Comparison of ENCODE assay signal across 8 mouse cellular contexts in genomic region chr11:120581490-120582267, GRCm38 (mm10). TPM values are rescaled to one million over a fixed set of nuclear protein-coding genes. Genes with fewer than 3 reads are reported as not detected.
A peak's percentile ranks its signal among the peaks of the same experiment; 100 is the strongest.
DNase-seq lines count a peak whose midpoint lies in the region; ATAC-seq and TF ChIP-seq lines count a peak whose summit lies in the region.

Gene Arhgdia, minus strand, starts transcription at chr11:120581624.

- H3K9ac ChIP-seq in CH12.LX (ENCODE audit: insufficient read depth, low read depth) = peak within 1 kb of the TSS; percentile 93
- H3K9ac ChIP-seq in forebrain, embryonic 14.5 days (ENCODE audit: low read length) = peak within 1 kb of the TSS; percentile 95
- H3K9ac ChIP-seq in liver, embryonic 16.5 days (ENCODE audit: low read depth, low read length) = peak within 1 kb of the TSS; percentile 87
- peak within 1 kb of the TSS; percentile 97 for H3K9ac ChIP-seq in neural tube, embryonic 13.5 days

- peaks cover 4% of the 10 kb centered on the region for H3K9me3 ChIP-seq in CH12.LX (replicated peaks; ENCODE audit: low read length)
- H3K9me3 ChIP-seq in forebrain, embryonic 14.5 days (replicated peaks; ENCODE audit: control insufficient read depth, low read length) = no peaks in the 10 kb centered on the region
- no peaks in the 10 kb centered on the region for H3K9me3 ChIP-seq in liver, embryonic 16.5 days (replicated peaks; ENCODE audit: control insufficient read depth, low read length)
- no peaks in the 10 kb centered on the region for H3K9me3 ChIP-seq in neural tube, embryonic 13.5 days

- TF ChIP-seq POLR2A in CH12.LX (IDR thresholded peaks at IDR 0.05; ENCODE audit: low read depth, low read length) = peak; percentile 84

- peak within 1 kb of the TSS; percentile 95 for H3K4me2 ChIP-seq in CH12.LX (ENCODE audit: insufficient read depth, low read depth, poor library complexity, severe bottlenecking)
- H3K4me2 ChIP-seq in forebrain, embryonic 14.5 days (ENCODE audit: low read length) = peak within 1 kb of the TSS; percentile 85
- peak within 1 kb of the TSS; percentile 96 for H3K4me2 ChIP-seq in liver, embryonic 16.5 days (ENCODE audit: low read depth, low read length)
- peak within 1 kb of the TSS; percentile 98 for H3K4me2 ChIP-seq in neural tube, embryonic 13.5 days

- DNase-seq in CH12.LX (ENCODE audit: extremely low read depth) = peak; percentile 85
- peak; percentile 90 for DNase-seq in forebrain, embryonic 14.5 days (ENCODE audit: low spot score)
- DNase-seq in heart, postnatal 10 days = peak; percentile 93
- no peak for DNase-seq in large intestine, adult 2 months (ENCODE audit: low read depth, low spot score)
- DNase-seq in telencephalon, adult 2 months (ENCODE audit: low read depth, low spot score) = peak; percentile 73

- WGBS in forebrain, embryonic 14.5 days = 6% methylated on average over 62 of the region's 75 CpGs
- WGBS in large intestine, adult 2 months = 2% methylated on average over 75 of the region's 75 CpGs
- 2% methylated on average over 75 of the region's 75 CpGs for WGBS in liver, embryonic 16.5 days (ENCODE audit: insufficient replicate concordance)
- 6% methylated on average over 68 of the region's 75 CpGs for WGBS in neural tube, embryonic 13.5 days

- H3K4me1 ChIP-seq in CH12.LX (ENCODE audit: control insufficient read depth in 1 of 2, insufficient read depth in 2 of 2) = peaks cover 11 to 46% of the 10 kb centered on the region in 2 experiments
- H3K4me1 ChIP-seq in forebrain, embryonic 14.5 days (ENCODE audit: control insufficient read depth, insufficient read depth, low read length) = peaks cover 10% of the 10 kb centered on the region
- peaks cover 39% of the 10 kb centered on the region for H3K4me1 ChIP-seq in liver, embryonic 16.5 days (ENCODE audit: control insufficient read depth, low read depth, low read length)
- H3K4me1 ChIP-seq in neural tube, embryonic 13.5 days (replicated peaks) = peaks cover 35% of the 10 kb centered on the region

- TF ChIP-seq RAD21 in CH12.LX (IDR thresholded peaks at IDR 0.05; ENCODE audit: low read depth, low read length) = no peak

- H3K27me3 ChIP-seq in CH12.LX (replicated peaks) = no peaks in the 10 kb centered on the region
- H3K27me3 ChIP-seq in forebrain, embryonic 14.5 days (replicated peaks; ENCODE audit: control insufficient read depth, insufficient read depth, low read length) = no peaks in the 10 kb centered on the region
- no peaks in the 10 kb centered on the region for H3K27me3 ChIP-seq in liver, embryonic 16.5 days (ENCODE audit: control insufficient read depth, insufficient read depth, low read depth, low read length)
- H3K27me3 ChIP-seq in neural tube, embryonic 13.5 days = no peaks in the 10 kb centered on the region

- peak; percentile 60; the same call in 1 of the 2 replicates for ATAC-seq in cerebellum, adult (ENCODE audit: insufficient number of reproducible peaks, low FRiP score, low TSS enrichment)
- ATAC-seq in forebrain, embryonic 14.5 days = peak; percentile 65
- ATAC-seq in liver, embryonic 16.5 days (ENCODE audit: low read depth) = peak; percentile 60
- peak; percentile 66 for ATAC-seq in neural tube, embryonic 13.5 days (ENCODE audit: low read depth)

- TF ChIP-seq CTCF in CH12.LX (conservative IDR thresholded peaks at IDR 0.05 in 1 of 2, IDR thresholded peaks at IDR 0.05 in 1 of 2; ENCODE audit: low read depth in 2 of 2, low read length in 2 of 2) = peak in 1 of 2 experiments; percentile 54; a peak in 2 of 4 replicates

- in situ Hi-C loops in CH12.LX (cut with MboI; ENCODE audit: low pct_ligation_motif_present, low pct_unique_long_range_greater_than_20kb, low sequenced_read_pairs) = no loop called here

- peak within 1 kb of the TSS; percentile 77 to 99 (median 85) for H3K4me3 ChIP-seq in CH12.LX (replicated peaks in 1 of 3; ENCODE audit: low read depth in 2 of 3, low read length in 2 of 3, poor library complexity in 1 of 3)
- H3K4me3 ChIP-seq in forebrain, embryonic 14.5 days (ENCODE audit: low read depth, low read length) = peak within 1 kb of the TSS; percentile 89
- peak within 1 kb of the TSS; percentile 88 for H3K4me3 ChIP-seq in liver, embryonic 16.5 days (ENCODE audit: low read depth, low read length)
- peak within 1 kb of the TSS; percentile 78 for H3K4me3 ChIP-seq in neural tube, embryonic 13.5 days

- dilution Hi-C loops in CH12.LX (cut with MboI; ENCODE audit: extremely low pct_ligation_motif_present, extremely low pct_unique_long_range_greater_than_20kb, low sequenced_read_pairs) = no loop called here

- intact Hi-C loops in heart, postnatal 10 days (cut with DNase I) = loop anchor here (2.0 kb wide), 2 partner anchors 17 to 31 kb away; partner anchors contain the start of genes Alyref and Anapc11

- H3K79me2 ChIP-seq in CH12.LX (replicated peaks; ENCODE audit: control insufficient read depth, extremely low read depth, insufficient read depth, poor library complexity, severe bottlenecking) = peaks cover 27% of the 10 kb centered on the region

- H3K27ac ChIP-seq in CH12.LX (ENCODE audit: insufficient read depth, low read depth) = peak within 1 kb of the TSS; percentile 89
- H3K27ac ChIP-seq in forebrain, embryonic 14.5 days (ENCODE audit: low read depth, low read length) = peak within 1 kb of the TSS; percentile 95
- H3K27ac ChIP-seq in liver, embryonic 16.5 days (ENCODE audit: low read length) = peak within 1 kb of the TSS; percentile 86
- peak within 1 kb of the TSS; percentile 97 for H3K27ac ChIP-seq in neural tube, embryonic 13.5 days (replicated peaks)

- peaks cover 49 to 64% of the 10 kb centered on the region in 2 experiments for H3K36me3 ChIP-seq in CH12.LX (replicated peaks in 1 of 2; ENCODE audit: control insufficient read depth in 1 of 2, insufficient read depth in 1 of 2, low read length in 1 of 2)
- H3K36me3 ChIP-seq in forebrain, embryonic 14.5 days (ENCODE audit: control insufficient read depth, insufficient read depth, low read length) = peaks cover 51% of the 10 kb centered on the region
- H3K36me3 ChIP-seq in liver, embryonic 16.5 days (ENCODE audit: control insufficient read depth, insufficient read depth) = peaks cover 37% of the 10 kb centered on the region
- peaks cover 61% of the 10 kb centered on the region for H3K36me3 ChIP-seq in neural tube, embryonic 13.5 days

- TF ChIP-seq EP300 in CH12.LX (IDR thresholded peaks at IDR 0.05; ENCODE audit: low read length) = no peak

TF ChIP-seq in CH12.LX, 34 proteins besides CTCF, POLR2A, EP300 and RAD21 (continues in another document):
- TF ChIP-seq IRF4 (IDR thresholded peaks at IDR 0.05; ENCODE audit: low read depth, low read length) (peak; percentile 61; the same call in 1 of the 2 replicates), HCFC1 (IDR thresholded peaks at IDR 0.05; ENCODE audit: low read depth, low read length) (peak; percentile 79), ETS1 (conservative IDR thresholded peaks at IDR 0.05; ENCODE audit: low read depth, low read length) (peak; percentile 5), JUND (conservative IDR thresholded peaks at IDR 0.05; ENCODE audit: low read depth, low read length) (no peak), NELFE (IDR thresholded peaks at IDR 0.05; ENCODE audit: low read depth, low read length) (peak; percentile 96), MAFK (IDR thresholded peaks at IDR 0.05; ENCODE audit: insufficient replicate concordance, low read length) (no peak), KAT2A (IDR thresholded peaks at IDR 0.05; ENCODE audit: insufficient replicate concordance, low read length) (peak; percentile 88; the same call in 1 of the 2 replicates), POLR2AphosphoS2 (IDR thresholded peaks at IDR 0.05; ENCODE audit: low read depth, low read length) (peak; percentile 67; the same call in 1 of the 2 replicates), NRF1 (IDR thresholded peaks at IDR 0.05; ENCODE audit: low read depth, low read length) (peak; percentile 98), BHLHE40 (IDR thresholded peaks at IDR 0.05; ENCODE audit: low read depth, low read length) (peak; percentile 77), CHD1 (IDR thresholded peaks at IDR 0.05; ENCODE audit: low read depth, low read length) (0 out of 2 replicates have a peak, but pooled peaks have one; percentile 88), CHD2 (IDR thresholded peaks at IDR 0.05; ENCODE audit: low read length) (peak; percentile 77), ZC3H11A (IDR thresholded peaks at IDR 0.05; ENCODE audit: low read depth, low read length) (no peak), PAX5 (IDR thresholded peaks at IDR 0.05; ENCODE audit: low read length) (no peak), MEF2A (IDR thresholded peaks at IDR 0.05; ENCODE audit: borderline replicate concordance, low read depth, low read length) (peak; percentile 69), MYC (IDR thresholded peaks at IDR 0.05; ENCODE audit: low read depth, low read length) (peak; percentile 99), TCF12 (IDR thresholded peaks at IDR 0.05; ENCODE audit: low read depth, low read length) (peak; percentile 96), TBP (conservative IDR thresholded peaks at IDR 0.05; ENCODE audit: low read depth, low read length) (0 out of 2 replicates have a peak, but pooled peaks have one; percentile 25), USF2 (conservative IDR thresholded peaks at IDR 0.05; ENCODE audit: low read depth, low read length) (no peak), SMC3 (IDR thresholded peaks at IDR 0.05; ENCODE audit: low read depth, low read length) (no peak), ELF1 (IDR thresholded peaks at IDR 0.05; ENCODE audit: low read depth, low read length) (peak; percentile 100), RCOR1 (conservative IDR thresholded peaks at IDR 0.05; ENCODE audit: low read depth, low read length) (0 out of 2 replicates have a peak, but pooled peaks have one; percentile 70), ZKSCAN1 (IDR thresholded peaks at IDR 0.05; ENCODE audit: borderline replicate concordance, low read depth, low read length) (no peak), MXI1 (IDR thresholded peaks at IDR 0.05; ENCODE audit: low read depth, low read length) (peak; percentile 93), SIN3A (IDR thresholded peaks at IDR 0.05; ENCODE audit: low read length) (peak; percentile 84), ZMIZ1 (IDR thresholded peaks at IDR 0.05; ENCODE audit: low read depth, low read length) (peak; percentile 92), USF1 (IDR thresholded peaks at IDR 0.05; ENCODE audit: low read depth, low read length) (peak; percentile 72)

RNA-seq across cellular contexts. Expression of gene Arhgdia, which starts in this region (rescaled TPM):
- total RNA-seq in CH12.LX (2012; rRNA removed) (417 and 467 TPM in 2 replicates), CH12.LX (2014; rRNA removed) (126 and 172 TPM in 2 replicates)
- polyA plus RNA-seq in CH12.LX (2012; ENCODE audit: insufficient read length, low read depth) = 957 and 958 TPM in 2 replicates
- polyA plus RNA-seq in forebrain, embryonic 14.5 days (2014; fragmentation: Nextera tagmentation; extraction: Ambion mirVana) = 449 and 481 TPM in 2 replicates
- 100 to 1,000 TPM; 236 to 257 TPM for total RNA-seq in heart, postnatal 10 days (2021)
- 745 and 760 TPM in 2 replicates for polyA plus RNA-seq in large intestine, adult 2 months (2012; rRNA removed)
- polyA plus RNA-seq in liver, embryonic 16.5 days (2015; fragmentation: Nextera tagmentation; extraction: Ambion mirVana) = 201 and 205 TPM in 2 replicates
- polyA plus RNA-seq in neural tube, embryonic 13.5 days (2015; fragmentation: Nextera tagmentation; extraction: Ambion mirVana) = 529 and 543 TPM in 2 replicates
